Mouse (Mus musculus) hindbrain, embryonic 14.5 days (tissue): ENCODE measurements around the gene Ninj1. TPM values are rescaled to one million over a fixed set of nuclear protein-coding genes. Genes with fewer than 3 reads are reported as not detected.

ENCODE experiments used
- ATAC-seq: fragments of 200-750 bp; cut with Nextera tagmentation; 2 replicates; pipeline ENCODE4 v1.8.0; 2017; ENCODE audit warnings: moderate number of reproducible peaks, mild to moderate bottlenecking, moderate TSS enrichment, moderate library complexity; ENCODE audit not compliant: low FRiP score
- DNase-seq: peaks from one replicate; pipeline ENCODE4 v3.0.0-alpha.2; 2015; ENCODE audit warnings: low spot score
- H3K27ac ChIP-seq: fragments of 300-500 bp; sonication (generic); 2 replicates; pipeline ENCODE4 v1.5.1; 2014; ENCODE audit warnings: mild to moderate bottlenecking, moderate library complexity
- H3K27me3 ChIP-seq: fragments of 300-500 bp; sonication (generic); 2 replicates; pipeline ENCODE4 v1.6.1; 2014; ENCODE audit warnings: mild to moderate bottlenecking, low read length, mixed read lengths; ENCODE audit not compliant: control insufficient read depth, insufficient read depth
- H3K36me3 ChIP-seq: fragments of 300-500 bp; sonication (generic); replicated peaks from 2 replicates; pipeline ENCODE4 v1.6.1; 2014; ENCODE audit not compliant: control insufficient read depth, insufficient read depth
- H3K4me1 ChIP-seq: fragments of 300-500 bp; sonication (generic); replicated peaks from 2 replicates; pipeline ENCODE4 v1.6.1; 2014; ENCODE audit warnings: antibody characterized with exemption, low read length, mixed read lengths; ENCODE audit not compliant: control insufficient read depth, insufficient read depth
- H3K4me2 ChIP-seq: fragments of 300-500 bp; sonication (generic); replicated peaks from 2 replicates; pipeline ENCODE4 v1.6.1; 2014; ENCODE audit warnings: mild to moderate bottlenecking, moderate library complexity
- H3K4me3 ChIP-seq: fragments of 300-500 bp; sonication (generic); replicated peaks from 2 replicates; pipeline ENCODE4 v1.5.1; 2014; ENCODE audit warnings: mild to moderate bottlenecking, low read length
- H3K9ac ChIP-seq: fragments of 300-500 bp; sonication (generic); 2 replicates; pipeline ENCODE4 v1.6.1; 2014
- H3K9me3 ChIP-seq: fragments of 300-500 bp; sonication (generic); 2 replicates; pipeline ENCODE4 v1.6.1; 2016; ENCODE audit warnings: low read length; ENCODE audit not compliant: control insufficient read depth
- WGBS: fragments of 180-500 bp; shearing (Covaris S2); extraction: QIAGEN DNeasy Blood & Tissue Kit; methylation state at CpG from one replicate; pipeline ENCODE4 v1.1.7; 2014; 5-methylcytosine and 5-hydroxymethylcytosine counted together
- polyA plus RNA-seq: library from polyadenylated mRNA; unstranded; fragments of >200 nt; fragmentation: Nextera tagmentation; extraction: Ambion mirVana; gene quantifications from 2 replicates; pipeline ENCODE4 v1.2.1, GENCODE M21; 2014

The Ninj1 gene
- polyA plus RNA-seq, 1 experiment from 2014 or later: 33.3 TPM

- ATAC-seq: no peak
- 21% methylated on average over 6 of the region's 6 CpGs for WGBS
- no peak overlapping the region for H3K9ac ChIP-seq
These were observed 37.4 kb downstream of the Ninj1 start for GRCm38 (mm10) chr13:49224729-49225128.

DNA sequence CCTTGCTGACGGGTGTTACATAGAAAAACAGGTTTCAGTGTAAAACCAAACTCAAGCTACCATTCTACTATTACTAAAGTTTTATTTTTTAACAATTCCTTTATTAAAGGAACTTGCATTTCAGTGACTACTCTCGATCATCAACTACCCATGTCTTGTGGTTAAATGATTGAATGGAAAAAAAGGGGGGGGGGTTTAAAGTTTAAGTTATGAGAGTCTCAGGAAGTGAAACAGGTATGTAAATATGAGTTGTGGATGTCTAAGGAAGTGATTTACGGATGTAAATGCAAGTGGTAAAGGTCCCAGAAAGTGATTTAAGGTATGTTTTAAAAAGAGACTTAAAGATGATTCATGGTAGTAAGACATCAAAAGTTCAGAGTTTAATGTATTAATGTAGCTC is 37.9 kb downstream of the Ninj1 start:
- H3K4me3 ChIP-seq: no peak overlapping the region
- H3K4me1 ChIP-seq: no peaks in the 10 kb centered on the region
- no peak for ATAC-seq
- H3K27ac ChIP-seq: no peak overlapping the region
- H3K9ac ChIP-seq: no peak overlapping the region
- DNase-seq: no peak
- no peaks in the 10 kb centered on the region for H3K27me3 ChIP-seq
- no peaks in the 10 kb centered on the region for H3K9me3 ChIP-seq
- H3K36me3 ChIP-seq: no peaks in the 10 kb centered on the region
- H3K4me2 ChIP-seq: no peak overlapping the region
- WGBS: 56% methylated on average over 3 of the region's 3 CpGs

More at GRCm38 (mm10) chr13:49224729-49225128, 37.4 kb downstream of the Ninj1 start:
- no peak for DNase-seq
- H3K9me3 ChIP-seq: no peaks in the 10 kb centered on the region
- H3K4me1 ChIP-seq: no peaks in the 10 kb centered on the region
- H3K4me3 ChIP-seq: no peak overlapping the region
- H3K27ac ChIP-seq: no peak overlapping the region
- H3K4me2 ChIP-seq: no peak overlapping the region
- H3K27me3 ChIP-seq: no peaks in the 10 kb centered on the region
- H3K36me3 ChIP-seq: no peaks in the 10 kb centered on the region

DNA sequence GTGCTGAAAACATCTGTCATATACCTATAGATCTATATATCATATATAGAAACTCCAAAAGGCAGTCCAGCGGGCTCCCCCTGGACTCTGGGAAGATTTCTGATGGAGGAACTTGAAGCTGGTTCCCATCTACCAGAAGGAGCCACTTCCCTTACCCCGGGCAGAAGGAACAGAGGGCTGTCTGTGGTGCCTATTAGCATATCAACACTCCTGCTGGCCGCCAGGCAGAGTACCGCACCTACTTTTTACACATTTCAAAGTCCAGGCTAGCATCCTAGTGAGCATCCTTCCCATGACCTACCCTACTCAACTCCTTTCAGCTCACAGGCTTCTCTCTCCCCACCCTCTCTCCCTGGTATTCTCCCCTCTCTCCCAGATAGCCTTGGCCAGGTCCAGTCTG is 38.3 kb downstream of the Ninj1 start:
- H3K27me3 ChIP-seq: no peaks in the 10 kb centered on the region
- H3K4me3 ChIP-seq: no peak overlapping the region
- ATAC-seq (no peak), DNase-seq (no peak)
- H3K9me3 ChIP-seq: no peaks in the 10 kb centered on the region
- H3K4me2 ChIP-seq: no peak overlapping the region
- H3K9ac ChIP-seq: no peak overlapping the region
- H3K36me3 ChIP-seq: no peaks in the 10 kb centered on the region
- H3K27ac ChIP-seq: no peak overlapping the region
- no peaks in the 10 kb centered on the region for H3K4me1 ChIP-seq
- 17% methylated on average over 4 of the region's 4 CpGs for WGBS

DNA sequence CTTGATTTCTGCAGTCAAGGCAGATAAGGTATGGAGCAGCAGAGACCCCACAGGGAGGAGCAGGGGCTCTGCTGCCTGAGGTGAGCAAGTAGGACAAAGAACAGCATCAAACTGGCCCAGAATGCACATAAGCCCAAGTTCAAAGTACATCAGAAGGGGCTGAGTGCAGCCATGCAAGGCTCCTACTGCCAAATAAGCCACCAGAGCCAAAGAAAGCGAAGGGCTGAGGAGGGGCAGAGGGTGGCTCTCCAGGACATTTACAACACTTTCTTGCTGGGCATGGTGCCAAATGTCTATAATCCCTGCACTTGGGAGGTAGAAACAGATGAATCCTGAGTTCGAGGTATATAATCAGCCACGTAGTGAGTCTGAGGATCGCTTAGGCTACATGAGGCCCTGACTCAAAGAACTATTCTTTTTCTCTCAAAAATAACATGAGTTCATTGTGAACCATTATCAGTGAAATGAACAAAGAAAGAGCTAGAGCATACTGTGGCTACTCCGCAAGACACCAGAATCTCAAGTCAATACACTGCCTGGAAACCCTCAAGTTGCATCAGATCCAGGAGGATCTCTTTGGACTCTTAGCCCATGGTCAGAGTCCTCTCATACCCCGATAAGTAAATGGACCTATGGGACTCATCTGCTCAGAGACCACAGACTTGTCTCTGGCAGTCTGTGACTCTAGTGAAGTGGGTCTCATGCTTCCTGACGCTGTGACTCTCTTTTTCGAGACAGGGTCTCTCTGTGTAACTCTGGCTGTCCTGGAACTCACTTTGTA is 46.7 kb downstream of the Ninj1 start:
- no peak overlapping the region for H3K27ac ChIP-seq
- H3K36me3 ChIP-seq: no peaks in the 10 kb centered on the region
- no peaks in the 10 kb centered on the region for H3K27me3 ChIP-seq
- H3K4me3 ChIP-seq: no peak overlapping the region
- H3K9ac ChIP-seq: no peak overlapping the region
- DNase-seq (no peak), ATAC-seq (no peak)
- no peaks in the 10 kb centered on the region for H3K4me1 ChIP-seq
- WGBS: 89% methylated on average over 8 of the region's 8 CpGs
- no peaks in the 10 kb centered on the region for H3K9me3 ChIP-seq
- H3K4me2 ChIP-seq: no peak overlapping the region

GRCm38 (mm10) chr13:49234711-49235110 is 47.4 kb downstream of the Ninj1 start:
- Histone ChIP-seq H3K27me3 (no peaks in the 10 kb centered on the region), H3K4me2 (no peak overlapping the region), H3K4me3 (no peak overlapping the region), H3K36me3 (no peaks in the 10 kb centered on the region), H3K9me3 (no peaks in the 10 kb centered on the region), H3K9ac (no peak overlapping the region), H3K27ac (no peak overlapping the region), H3K4me1 (no peaks in the 10 kb centered on the region)
- WGBS: 99% methylated on average over 4 of the region's 4 CpGs
- ATAC-seq: no peak
- DNase-seq: no peak

DNA sequence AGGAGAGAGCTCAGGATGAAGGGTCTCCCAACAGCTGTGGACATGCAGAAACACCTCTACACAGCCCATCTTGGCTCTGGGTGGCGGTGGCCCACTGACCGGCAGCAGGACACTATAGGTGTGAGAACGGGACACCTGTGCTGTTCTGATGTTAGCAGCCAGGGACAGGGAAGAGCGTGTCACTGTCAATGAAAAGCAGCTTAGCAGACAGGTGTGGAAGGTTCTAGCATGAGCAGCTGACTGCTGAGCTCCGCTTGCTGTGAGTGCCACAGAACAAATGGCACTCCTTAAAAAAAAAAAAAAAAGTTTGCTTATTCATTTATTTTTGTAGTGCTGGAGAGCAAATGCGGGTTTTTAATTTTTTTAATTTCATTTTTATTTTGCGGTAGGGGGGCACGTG is 50.3 kb downstream of the Ninj1 start:
- DNase-seq (no peak), ATAC-seq (no peak)
- H3K9ac ChIP-seq: no peak overlapping the region
- H3K27ac ChIP-seq: no peak overlapping the region
- no peaks in the 10 kb centered on the region for H3K9me3 ChIP-seq
- H3K4me2 ChIP-seq: no peak overlapping the region
- WGBS: 94% methylated on average over 8 of the region's 8 CpGs
- no peak overlapping the region for H3K4me3 ChIP-seq
- no peaks in the 10 kb centered on the region for H3K27me3 ChIP-seq
- H3K36me3 ChIP-seq: no peaks in the 10 kb centered on the region
- H3K4me1 ChIP-seq: no peaks in the 10 kb centered on the region

DNA sequence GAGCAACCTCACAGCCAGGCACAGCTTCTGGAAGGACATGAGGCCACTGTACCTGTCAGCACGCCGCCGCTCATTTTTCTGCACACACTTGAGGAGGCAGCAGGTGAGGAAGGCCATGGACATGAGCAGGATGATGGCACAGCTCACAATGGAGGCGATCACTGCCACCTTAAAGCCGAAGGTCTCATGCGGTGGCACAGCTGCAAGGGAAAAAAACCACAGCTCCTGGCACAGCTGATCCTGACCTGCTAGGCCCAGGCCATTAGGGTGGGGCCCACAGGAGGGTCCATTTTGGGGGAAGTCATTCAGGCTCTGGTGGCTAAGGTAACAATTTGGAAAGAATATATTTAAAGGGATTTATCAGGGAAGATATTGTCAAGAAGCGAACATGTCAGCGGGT is 51.5 kb downstream of the Ninj1 start:
- no peaks in the 10 kb centered on the region for H3K27me3 ChIP-seq
- no peak for DNase-seq
- ATAC-seq: no peak
- H3K4me3 ChIP-seq: no peak overlapping the region
- H3K4me1 ChIP-seq: no peaks in the 10 kb centered on the region
- H3K36me3 ChIP-seq: no peaks in the 10 kb centered on the region
- no peaks in the 10 kb centered on the region for H3K9me3 ChIP-seq
- H3K9ac ChIP-seq: no peak overlapping the region
- 97% methylated on average over 8 of the region's 8 CpGs for WGBS
- no peak overlapping the region for H3K4me2 ChIP-seq
- no peak overlapping the region for H3K27ac ChIP-seq

- Histone ChIP-seq H3K9me3 (no peaks in the 10 kb centered on the region), H3K36me3 (no peaks in the 10 kb centered on the region), H3K27me3 (peaks cover 15% of the 10 kb centered on the region), H3K27ac (no peak overlapping the region), H3K4me3 (no peak overlapping the region), H3K4me1 (no peaks in the 10 kb centered on the region), H3K4me2 (no peak overlapping the region), H3K9ac (no peak overlapping the region)
- no peak for DNase-seq
- no peak for ATAC-seq
- WGBS: 72% methylated on average over 9 of the region's 9 CpGs
These were observed 55.2 kb downstream of the Ninj1 start for GRCm38 (mm10) chr13:49242321-49243065.

DNA sequence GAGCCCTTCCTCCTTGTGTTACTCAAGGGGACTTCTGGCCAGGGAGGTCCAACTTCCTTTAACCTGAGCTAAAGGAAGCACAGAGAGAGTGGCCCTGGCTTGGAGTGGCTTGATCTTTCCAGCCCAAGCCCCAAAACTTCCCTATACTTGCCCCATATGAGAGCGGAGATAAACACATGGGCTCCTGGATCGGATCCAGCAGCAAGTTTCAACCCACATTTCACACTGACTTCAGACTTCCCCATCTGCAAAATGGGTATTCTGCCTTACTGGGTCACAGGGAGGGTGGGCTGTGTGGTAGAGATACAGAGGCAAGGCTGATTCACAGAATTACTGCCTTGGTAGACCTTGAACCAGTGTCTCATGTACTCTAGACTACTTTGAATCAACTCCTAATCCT is 56.2 kb downstream of the Ninj1 start:
- WGBS: 98% methylated on average over 2 of the region's 2 CpGs
- no peak overlapping the region for H3K4me2 ChIP-seq

More for the DNA sequence above, 56.2 kb downstream of the Ninj1 start:
- no peak overlapping the region for H3K9ac ChIP-seq
- no peak overlapping the region for H3K4me3 ChIP-seq
- H3K27me3 ChIP-seq: peaks cover 24% of the 10 kb centered on the region
- H3K9me3 ChIP-seq: no peaks in the 10 kb centered on the region
- H3K4me1 ChIP-seq: no peaks in the 10 kb centered on the region
- no peak for ATAC-seq
- H3K36me3 ChIP-seq: no peaks in the 10 kb centered on the region
- no peak for DNase-seq
- H3K27ac ChIP-seq: no peak overlapping the region
